Comparison of ENCODE assay signal across 12 mouse cellular contexts in the genomic region with DNA sequence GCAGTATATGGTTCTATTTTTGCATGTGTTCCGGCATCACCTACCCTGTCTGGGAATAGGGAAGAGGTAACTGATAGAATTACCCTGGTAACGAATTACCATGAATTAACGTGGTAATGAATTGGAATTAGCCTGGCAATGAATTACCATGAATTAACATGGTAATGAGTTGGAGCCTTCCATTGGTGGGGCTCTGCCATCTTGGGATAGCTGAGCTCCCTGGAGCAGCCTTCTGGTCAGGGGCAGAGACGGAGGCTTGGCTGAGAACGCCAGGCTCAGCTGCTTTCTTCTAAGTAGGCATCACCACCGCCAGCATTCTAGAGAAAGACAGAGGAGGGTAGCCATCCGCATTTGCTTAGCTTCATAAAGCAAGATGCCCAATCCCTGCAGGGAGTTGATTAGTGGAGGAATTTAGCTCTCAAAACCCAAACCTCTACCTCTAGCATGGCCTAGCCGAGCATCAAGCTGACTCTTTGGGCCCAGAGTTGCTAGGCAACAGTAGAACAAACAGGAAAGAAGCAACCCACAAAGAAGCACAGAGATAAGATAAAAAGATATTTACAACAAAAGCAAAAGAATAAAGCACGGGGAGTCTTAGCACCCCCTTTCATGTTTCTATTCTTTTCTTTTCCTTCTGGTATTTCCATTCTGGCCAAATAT. TPM values are rescaled to one million over a fixed set of nuclear protein-coding genes. Genes with fewer than 3 reads are reported as not detected.
DNase-seq lines count a peak whose midpoint lies in the region; ATAC-seq and TF ChIP-seq lines count a peak whose summit lies in the region.
"Had no signal": no experiment of that assay in that cellular context is flagged by ENCODE, and none has a peak within 500 bp of the region (broad histone marks: within the 10 kb centered on the region; RNA-seq: fewer than 3 reads in every experiment).

No protein-coding gene starts in this region.

- no peak overlapping the region for H3K4me3 ChIP-seq in lung, postnatal 0 days (ENCODE audit: low read depth, low read length)
- H3K4me3 ChIP-seq: limb, embryonic 12.5 days; lung, embryonic 15.5 days had no signal

- H3K27me3 ChIP-seq in lung, postnatal 0 days (replicated peaks; ENCODE audit: insufficient read depth, low read length), result no peaks in the 10 kb centered on the region
- H3K27me3 ChIP-seq: lung, embryonic 15.5 days had no signal

- H3K4me2 ChIP-seq in lung, postnatal 0 days (replicated peaks; ENCODE audit: low read depth, low read length), result no peak overlapping the region
- H3K4me2 ChIP-seq: limb, embryonic 12.5 days; lung, embryonic 15.5 days had no signal

- H3K36me3 ChIP-seq in lung, postnatal 0 days (ENCODE audit: insufficient read depth, low read length), result no peaks in the 10 kb centered on the region
- H3K36me3 ChIP-seq: limb, embryonic 12.5 days; lung, embryonic 15.5 days had no signal

- TF ChIP-seq EP300 in lung, postnatal 0 days (IDR thresholded peaks at IDR 0.05), result no peak

- no peak for TF ChIP-seq CTCF in lung, postnatal 0 days (IDR thresholded peaks at IDR 0.05)

- ATAC-seq in lung, postnatal 0 days, result no peak

- no peak overlapping the region for H3K9ac ChIP-seq in lung, postnatal 0 days (replicated peaks; ENCODE audit: low read depth)
- H3K9ac ChIP-seq: limb, embryonic 12.5 days; lung, embryonic 15.5 days had no signal

- 73% methylated on average over 9 of the region's 9 CpGs for WGBS in lung, postnatal 0 days

- no peaks in the 10 kb centered on the region for H3K9me3 ChIP-seq in lung, postnatal 0 days (ENCODE audit: low read length)
- H3K9me3 ChIP-seq: limb, embryonic 12.5 days; lung, embryonic 15.5 days had no signal

- H3K4me1 ChIP-seq in lung, postnatal 0 days (ENCODE audit: insufficient read depth, low read depth, low read length), result no peaks in the 10 kb centered on the region; the same call in 1 of the 2 replicates
- H3K4me1 ChIP-seq: limb, embryonic 12.5 days had no signal

- H3K27ac ChIP-seq in lung, postnatal 0 days (ENCODE audit: low read length), result no peak overlapping the region
- H3K27ac ChIP-seq: limb, embryonic 12.5 days had no signal

- DNase-seq in lung, postnatal 25 days (ENCODE audit: low spot score), result peak; percentile 43
- DNase-seq in lung, postnatal 0 days (ENCODE audit: low spot score), result no peak
- peak; percentile 56 for DNase-seq in brain, adult 2 months (ENCODE audit: low read depth, low spot score)
- DNase-seq in induced T-regulatory cell, adult 2 months (ENCODE audit: low read depth), result peak; percentile 96
- DNase-seq in thymus, postnatal 10 days (ENCODE audit: low spot score in 2 of 2), result peak; percentile 46
- no peak for DNase-seq in kidney, postnatal 25 days
- no peak for DNase-seq in layer of hippocampus, postnatal 36 days
- no peak for DNase-seq in urinary bladder, postnatal 4 days (ENCODE audit: low spot score in 2 of 2)
- DNase-seq: adrenal gland, postnatal 14 days; kidney, adult 8-10 months had no signal

RNA-seq across cellular contexts. Expression of a gene that starts 6.8 kb away (rescaled TPM):
- 24.9 and 28.1 TPM in 2 replicates for polyA plus RNA-seq in lung, postnatal 0 days (2015; fragmentation: Nextera tagmentation; extraction: Ambion mirVana)
- total RNA-seq in layer of hippocampus, postnatal 36 days (2021), result 10 to 100 TPM; 26.1 to 29.0 TPM

Comparison
In these comparisons a context has a peak if more than half of its experiments do, and no peak if none do; other contexts are left out.
1. DNase-seq: peak in lung, postnatal 25 days (single experiment), brain, adult 2 months (single experiment), induced T-regulatory cell, adult 2 months (single experiment) and thymus, postnatal 10 days (2 of 2); none in lung, postnatal 0 days (single experiment), kidney, postnatal 25 days (0 of 2), layer of hippocampus, postnatal 36 days (0 of 2) and urinary bladder, postnatal 4 days (0 of 2).